Mouse (Mus musculus) forebrain, embryonic 11.5 days (tissue): Measurements from ENCODE around the gene Stk24. TPM values are rescaled to one million over a fixed set of nuclear protein-coding genes. Genes with fewer than 3 reads are reported as not detected.

Experiments
- ATAC-seq: fragments of 200-750 bp; cut with Nextera tagmentation; replicated peaks from 2 replicates; pipeline ENCODE4 v1.8.0; 2017; ENCODE audit warnings: moderate TSS enrichment; ENCODE audit not compliant: low FRiP score
- DNase-seq: peaks from one replicate; pipeline ENCODE4 v3.0.0-alpha.2; 2017; ENCODE audit warnings: low spot score
- H3K27ac ChIP-seq: fragments of 300-500 bp; sonication (generic); 2 replicates; pipeline ENCODE4 v1.5.1; 2014; ENCODE audit warnings: low read depth, low read length
- H3K27me3 ChIP-seq: fragments of 300-500 bp; sonication (generic); 2 replicates; pipeline ENCODE4 v1.6.1; 2014; ENCODE audit warnings: mild to moderate bottlenecking, low read length, mixed read lengths; ENCODE audit not compliant: control insufficient read depth, insufficient read depth
- H3K36me3 ChIP-seq: fragments of 300-500 bp; sonication (generic); 2 replicates; pipeline ENCODE4 v1.6.1; 2014; ENCODE audit warnings: mild to moderate bottlenecking, low read length, moderate library complexity, mixed read lengths; ENCODE audit not compliant: control insufficient read depth, insufficient read depth
- H3K4me1 ChIP-seq: fragments of 300-500 bp; sonication (generic); replicated peaks from 2 replicates; pipeline ENCODE4 v1.6.1; 2014; ENCODE audit warnings: low read length, mixed read lengths; ENCODE audit not compliant: control insufficient read depth, insufficient read depth
- H3K4me2 ChIP-seq: fragments of 300-500 bp; sonication (generic); 2 replicates; pipeline ENCODE4 v1.6.1; 2014; ENCODE audit warnings: low read depth, mild to moderate bottlenecking, low read length, moderate library complexity, mixed read lengths; ENCODE audit not compliant: severe bottlenecking
- H3K4me3 ChIP-seq: fragments of 300-500 bp; sonication (generic); 2 replicates; pipeline ENCODE4 v1.5.1; 2014; ENCODE audit warnings: low read depth, low read length
- H3K9ac ChIP-seq: fragments of 300-500 bp; sonication (generic); 2 replicates; pipeline ENCODE4 v1.6.1; 2014; ENCODE audit warnings: low read length
- H3K9me3 ChIP-seq: fragments of 300-500 bp; sonication (generic); 2 replicates; pipeline ENCODE4 v1.6.1; 2016; ENCODE audit warnings: low read length, mixed read lengths; ENCODE audit not compliant: control insufficient read depth
- WGBS: fragments of 180-500 bp; shearing (Covaris S2); extraction: QIAGEN DNeasy Blood & Tissue Kit; methylation state at CpG from one replicate; pipeline ENCODE4 v1.1.7; 2014; 5-methylcytosine and 5-hydroxymethylcytosine counted together
- polyA plus RNA-seq: library from polyadenylated mRNA; unstranded; fragments of >200 nt; fragmentation: Nextera tagmentation; extraction: Ambion mirVana; gene quantifications from 2 replicates; pipeline ENCODE4 v1.2.1, GENCODE M21; 2014

The Stk24 gene
- polyA plus RNA-seq, 1 experiment from 2014 or later, result 51.1 TPM

GRCm38 (mm10) chr14:121361319-121362114 lies 18.3 kb downstream of the Stk24 start:
- WGBS, result 93% methylated on average over 17 of the region's 17 CpGs
- H3K4me1 ChIP-seq, result peaks cover 2% of the 10 kb centered on the region; the same call in 1 of the 2 replicates

GRCm38 (mm10) chr14:121359850-121360249 lies 20.0 kb downstream of the Stk24 start:
- no peak for ATAC-seq
- H3K4me3 ChIP-seq, result no peak overlapping the region
- no peaks in the 10 kb centered on the region for H3K27me3 ChIP-seq
- no peak for DNase-seq
- H3K36me3 ChIP-seq, result no peaks in the 10 kb centered on the region
- no peaks in the 10 kb centered on the region for H3K4me1 ChIP-seq
- no peaks in the 10 kb centered on the region; the same call in 1 of the 2 replicates for H3K9me3 ChIP-seq
- WGBS, result 76% methylated on average over 8 of the region's 8 CpGs
- H3K27ac ChIP-seq, result no peak overlapping the region
- no peak overlapping the region for H3K4me2 ChIP-seq
- H3K9ac ChIP-seq, result no peak overlapping the region

More at GRCm38 (mm10) chr14:121361319-121362114, 18.3 kb downstream of the Stk24 start:
- Histone ChIP-seq H3K27me3 (no peaks in the 10 kb centered on the region), H3K9me3 (no peaks in the 10 kb centered on the region; the same call in 1 of the 2 replicates), H3K4me3 (no peak overlapping the region), H3K4me2 (no peak overlapping the region), H3K9ac (no peak overlapping the region), H3K27ac (no peak overlapping the region), H3K36me3 (no peaks in the 10 kb centered on the region)
- no peak for DNase-seq
- no peak for ATAC-seq

- Histone ChIP-seq H3K4me1 (no peaks in the 10 kb centered on the region), H3K27me3 (no peaks in the 10 kb centered on the region), H3K9ac (no peak overlapping the region), H3K9me3 (no peaks in the 10 kb centered on the region; the same call in 1 of the 2 replicates), H3K4me3 (no peak overlapping the region), H3K27ac (no peak overlapping the region), H3K4me2 (no peak overlapping the region), H3K36me3 (no peaks in the 10 kb centered on the region)
- DNase-seq, result no peak
- 54% methylated on average over 3 of the region's 3 CpGs for WGBS
- ATAC-seq, result no peak
These were observed 20.8 kb downstream of the Stk24 start for GRCm38 (mm10) chr14:121359015-121359414.

GRCm38 (mm10) chr14:121358327-121358726 lies 21.5 kb downstream of the Stk24 start:
- Histone ChIP-seq H3K27ac (no peak overlapping the region), H3K4me1 (no peaks in the 10 kb centered on the region), H3K9ac (no peak overlapping the region), H3K27me3 (no peaks in the 10 kb centered on the region), H3K4me2 (no peak overlapping the region), H3K36me3 (no peaks in the 10 kb centered on the region), H3K4me3 (no peak overlapping the region), H3K9me3 (no peaks in the 10 kb centered on the region)
- WGBS, result 96% methylated on average over 1 of the region's 1 CpGs
- ATAC-seq (no peak), DNase-seq (no peak)

DNA sequence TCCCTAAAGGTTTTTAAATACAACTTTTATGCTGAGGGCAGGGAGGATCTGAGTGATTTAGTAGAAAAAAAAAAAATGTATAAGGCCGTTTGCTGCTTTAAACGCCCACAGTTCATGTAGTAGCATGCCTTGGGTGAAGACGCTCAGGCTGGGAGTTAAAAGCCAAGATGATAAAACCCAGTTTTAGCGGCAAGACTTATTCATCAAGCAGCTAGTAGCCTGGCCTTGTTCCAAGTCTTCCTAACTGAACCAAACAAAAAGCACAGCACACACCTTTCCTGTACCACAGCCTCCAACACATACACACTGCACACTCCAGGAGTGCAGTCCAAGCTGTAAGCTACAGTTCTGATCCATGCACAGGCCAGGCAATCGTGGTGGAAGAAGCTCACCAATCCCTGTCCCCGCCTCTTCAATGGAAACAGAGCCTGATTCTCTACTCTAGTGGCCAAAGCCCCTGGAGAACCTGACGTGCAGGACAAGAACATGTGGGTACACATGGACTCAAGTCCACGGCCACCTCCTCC lies 23.4 kb downstream of the Stk24 start:
- H3K27me3 ChIP-seq, result no peaks in the 10 kb centered on the region
- ATAC-seq (no peak), DNase-seq (no peak)
- H3K9me3 ChIP-seq, result no peaks in the 10 kb centered on the region
- 88% methylated on average over 8 of the region's 8 CpGs for WGBS
- no peak overlapping the region for H3K4me3 ChIP-seq
- H3K36me3 ChIP-seq, result no peaks in the 10 kb centered on the region
- H3K27ac ChIP-seq, result no peak overlapping the region
- H3K9ac ChIP-seq, result no peak overlapping the region
- H3K4me2 ChIP-seq, result no peak overlapping the region
- H3K4me1 ChIP-seq, result no peaks in the 10 kb centered on the region

- no peaks in the 10 kb centered on the region for H3K4me1 ChIP-seq
- WGBS, result 81% methylated on average over 6 of the region's 6 CpGs
These were observed 24.1 kb downstream of the Stk24 start for GRCm38 (mm10) chr14:121355732-121356131.

DNA sequence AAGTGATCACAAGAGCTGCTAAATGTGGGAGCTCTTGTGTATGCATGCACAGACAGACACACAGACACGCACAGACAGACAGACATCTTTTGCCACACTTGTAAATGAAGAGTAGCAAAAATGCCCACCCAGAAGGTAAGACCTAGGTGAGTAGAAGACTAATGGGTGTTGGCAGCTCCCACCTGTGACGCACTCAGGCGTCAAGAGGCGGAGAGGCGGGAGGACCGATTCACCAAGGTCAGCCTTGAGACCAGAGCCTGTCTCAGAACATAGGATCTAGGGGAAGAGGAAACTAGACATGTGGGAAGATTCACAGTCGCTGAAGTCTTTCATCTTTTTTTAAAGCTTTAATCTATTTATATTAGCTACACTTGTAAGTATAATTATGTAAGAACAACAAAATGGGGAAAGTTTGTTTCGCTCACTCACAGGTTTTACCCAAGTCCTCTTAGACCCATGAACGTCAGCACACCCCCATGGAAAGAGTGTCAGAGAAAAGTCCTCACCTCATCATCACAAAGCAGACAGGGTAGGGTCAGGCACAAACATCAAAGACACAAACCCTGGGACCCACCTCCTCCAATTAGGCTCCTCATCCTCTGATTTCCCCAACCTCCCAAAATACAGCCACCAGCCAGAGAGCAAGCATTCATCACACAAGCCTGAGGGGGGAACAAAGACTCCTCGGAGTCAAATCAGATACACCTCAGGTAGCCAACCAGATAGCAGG lies 26.0 kb downstream of the Stk24 start:
- Histone ChIP-seq H3K27ac (no peak overlapping the region), H3K9ac (no peak overlapping the region), H3K4me1 (no peaks in the 10 kb centered on the region), H3K4me2 (no peak overlapping the region), H3K27me3 (no peaks in the 10 kb centered on the region), H3K9me3 (no peaks in the 10 kb centered on the region), H3K4me3 (no peak overlapping the region), H3K36me3 (no peaks in the 10 kb centered on the region)
- no peak for ATAC-seq
- 93% methylated on average over 10 of the region's 10 CpGs for WGBS
- DNase-seq, result no peak

More at GRCm38 (mm10) chr14:121355732-121356131, 24.1 kb downstream of the Stk24 start:
- H3K27me3 ChIP-seq, result no peaks in the 10 kb centered on the region
- no peak for ATAC-seq
- no peak overlapping the region for H3K9ac ChIP-seq
- H3K36me3 ChIP-seq, result no peaks in the 10 kb centered on the region
- no peaks in the 10 kb centered on the region for H3K9me3 ChIP-seq
- no peak overlapping the region for H3K4me3 ChIP-seq
- no peak overlapping the region for H3K27ac ChIP-seq
- no peak overlapping the region for H3K4me2 ChIP-seq
- no peak for DNase-seq

- no peak overlapping the region for H3K4me3 ChIP-seq
- no peaks in the 10 kb centered on the region for H3K9me3 ChIP-seq
- WGBS, result 89% methylated on average over 6 of the region's 6 CpGs
- H3K36me3 ChIP-seq, result no peaks in the 10 kb centered on the region
- no peaks in the 10 kb centered on the region for H3K27me3 ChIP-seq
- no peak overlapping the region for H3K9ac ChIP-seq
- H3K4me2 ChIP-seq, result no peak overlapping the region
- ATAC-seq (no peak), DNase-seq (no peak)
- H3K27ac ChIP-seq, result no peak overlapping the region
- no peaks in the 10 kb centered on the region for H3K4me1 ChIP-seq
These were observed 27.1 kb downstream of the Stk24 start for GRCm38 (mm10) chr14:121352744-121353143.
